Mouse (Mus musculus) heart, embryonic 11.5 days (tissue): ENCODE data around the gene Mgrn1. TPM values are rescaled to one million over a fixed set of nuclear protein-coding genes. Genes with fewer than 3 reads are reported as not detected.

Experiments used
- ATAC-seq: fragments of 200-750 bp; cut with Nextera tagmentation; replicated peaks from 2 replicates; pipeline ENCODE4 v1.8.0; 2017; ENCODE audit warnings: moderate library complexity; ENCODE audit not compliant: insufficient number of reproducible peaks, low FRiP score, low TSS enrichment
- H3K27ac ChIP-seq: fragments of 300-500 bp; sonication (generic); 2 replicates; pipeline ENCODE4 v1.5.1; 2014; ENCODE audit warnings: mild to moderate bottlenecking, low read depth, low read length
- H3K27me3 ChIP-seq: fragments of 300-500 bp; sonication (generic); 2 replicates; pipeline ENCODE4 v1.6.1; 2014; ENCODE audit warnings: mild to moderate bottlenecking, low read length, mixed read lengths; ENCODE audit not compliant: control insufficient read depth, insufficient read depth
- H3K36me3 ChIP-seq: fragments of 300-500 bp; sonication (generic); 2 replicates; pipeline ENCODE4 v1.6.1; 2014; ENCODE audit warnings: mild to moderate bottlenecking, low read length, moderate library complexity, mixed read lengths; ENCODE audit not compliant: control insufficient read depth, insufficient read depth
- H3K4me1 ChIP-seq: fragments of 300-500 bp; sonication (generic); 2 replicates; pipeline ENCODE4 v1.6.1; 2014; ENCODE audit warnings: low read length; ENCODE audit not compliant: control insufficient read depth, insufficient read depth
- H3K4me2 ChIP-seq: fragments of 300-500 bp; sonication (generic); 2 replicates; pipeline ENCODE4 v1.6.1; 2014; ENCODE audit warnings: mild to moderate bottlenecking, moderate library complexity
- H3K4me3 ChIP-seq: fragments of 300-500 bp; sonication (generic); 2 replicates; pipeline ENCODE4 v1.5.1; 2014; ENCODE audit warnings: low read depth, low read length
- H3K9ac ChIP-seq: fragments of 300-500 bp; sonication (generic); 2 replicates; pipeline ENCODE4 v1.6.1; 2014; ENCODE audit warnings: mild to moderate bottlenecking, low read depth, low read length, moderate library complexity
- H3K9me3 ChIP-seq: fragments of 300-500 bp; sonication (generic); replicated peaks from 2 replicates; pipeline ENCODE4 v1.6.1; 2016; ENCODE audit warnings: low read length; ENCODE audit not compliant: control insufficient read depth
- WGBS: fragments of 180-500 bp; shearing (Covaris S2); extraction: QIAGEN DNeasy Blood & Tissue Kit; methylation state at CpG from one replicate; pipeline ENCODE4 v1.1.7; 2014; ENCODE audit not compliant: insufficient replicate concordance; 5-methylcytosine and 5-hydroxymethylcytosine counted together
- polyA plus RNA-seq: library from polyadenylated mRNA; unstranded; fragments of >200 nt; fragmentation: Nextera tagmentation; extraction: Ambion mirVana; gene quantifications from 2 replicates; pipeline ENCODE4 v1.2.1, GENCODE M21; 2014

Gene Mgrn1
- polyA plus RNA-seq, 1 experiment from 2014 or later: 96.8 TPM

- WGBS: 55% methylated on average over 4 of the region's 5 CpGs
Observed at GRCm38 (mm10) chr16:4907972-4908371, 21.9 kb downstream of the Mgrn1 start.

GRCm38 (mm10) chr16:4909745-4910144 lies 23.7 kb downstream of the Mgrn1 start:
- Histone ChIP-seq H3K9me3 (no peaks in the 10 kb centered on the region), H3K4me3 (no peak overlapping the region), H3K9ac (no peak overlapping the region), H3K36me3 (peaks cover 13% of the 10 kb centered on the region), H3K4me1 (peaks cover 8% of the 10 kb centered on the region), H3K27ac (no peak overlapping the region), H3K27me3 (no peaks in the 10 kb centered on the region), H3K4me2 (no peak overlapping the region)
- WGBS: 99% methylated on average over 2 of the region's 2 CpGs
- ATAC-seq: no peak

More at GRCm38 (mm10) chr16:4907972-4908371, 21.9 kb downstream of the Mgrn1 start:
- Histone ChIP-seq H3K27ac (no peak overlapping the region), H3K27me3 (no peaks in the 10 kb centered on the region), H3K4me3 (no peak overlapping the region), H3K4me2 (no peak overlapping the region), H3K9me3 (no peaks in the 10 kb centered on the region), H3K9ac (no peak overlapping the region), H3K36me3 (peaks cover 5% of the 10 kb centered on the region; the same call in 1 of the 2 replicates), H3K4me1 (peaks cover 2% of the 10 kb centered on the region; the same call in 1 of the 2 replicates)
- no peak for ATAC-seq

- Histone ChIP-seq H3K4me2 (no peak overlapping the region), H3K36me3 (peaks cover 13% of the 10 kb centered on the region), H3K27ac (no peak overlapping the region), H3K9ac (no peak overlapping the region), H3K4me1 (peaks cover 5% of the 10 kb centered on the region; the same call in 1 of the 2 replicates), H3K9me3 (no peaks in the 10 kb centered on the region), H3K27me3 (no peaks in the 10 kb centered on the region), H3K4me3 (no peak overlapping the region)
- no peak for ATAC-seq
- WGBS: 95% methylated on average over 8 of the region's 8 CpGs
Observed at GRCm38 (mm10) chr16:4910758-4911157, 24.7 kb downstream of the Mgrn1 start.

GRCm38 (mm10) chr16:4912074-4912648 lies 26.1 kb downstream of the Mgrn1 start:
- Histone ChIP-seq H3K9me3 (no peaks in the 10 kb centered on the region), H3K4me1 (peaks cover 5% of the 10 kb centered on the region; the same call in 1 of the 2 replicates), H3K36me3 (peaks cover 18% of the 10 kb centered on the region), H3K27ac (no peak overlapping the region), H3K9ac (no peak overlapping the region), H3K4me3 (no peak overlapping the region), H3K27me3 (no peaks in the 10 kb centered on the region), H3K4me2 (no peak overlapping the region)
- no peak for ATAC-seq
- 72% methylated on average over 10 of the region's 10 CpGs for WGBS

- H3K27ac ChIP-seq: peak overlapping the region; percentile 36
- H3K4me2 ChIP-seq: no peak overlapping the region
- 0 out of 2 replicates have a peak overlapping the region, but pooled peaks have one; percentile 11 for H3K9ac ChIP-seq
- peaks cover 5% of the 10 kb centered on the region; the same call in 1 of the 2 replicates for H3K4me1 ChIP-seq
- ATAC-seq: no peak
- peaks cover 16% of the 10 kb centered on the region for H3K36me3 ChIP-seq
- H3K27me3 ChIP-seq: no peaks in the 10 kb centered on the region
- 68% methylated on average over 11 of the region's 11 CpGs for whole genome bisulfite sequencing
- no peaks in the 10 kb centered on the region for H3K9me3 ChIP-seq
- H3K4me3 ChIP-seq: no peak overlapping the region
Observed at GRCm38 (mm10) chr16:4912907-4913782, 27.1 kb downstream of the Mgrn1 start.

- Histone ChIP-seq H3K9me3 (no peaks in the 10 kb centered on the region), H3K27ac (peak overlapping the region; percentile 36; the same call in 1 of the 2 replicates), H3K27me3 (no peaks in the 10 kb centered on the region), H3K36me3 (peaks cover 16% of the 10 kb centered on the region), H3K4me3 (no peak overlapping the region), H3K4me2 (no peak overlapping the region), H3K9ac (no peak overlapping the region), H3K4me1 (peaks cover 5% of the 10 kb centered on the region; the same call in 1 of the 2 replicates)
- WGBS: 37% methylated on average over 12 of the region's 12 CpGs
- ATAC-seq: peak; percentile 44
Observed at GRCm38 (mm10) chr16:4913783-4914735, 28.0 kb downstream of the Mgrn1 start.

GRCm38 (mm10) chr16:4915931-4916330 lies 29.9 kb downstream of the Mgrn1 start:
- no peak for ATAC-seq
- Histone ChIP-seq H3K27me3 (no peaks in the 10 kb centered on the region), H3K4me3 (no peak overlapping the region), H3K36me3 (peaks cover 22% of the 10 kb centered on the region), H3K4me1 (peaks cover 5% of the 10 kb centered on the region; the same call in 1 of the 2 replicates), H3K9ac (no peak overlapping the region), H3K9me3 (no peaks in the 10 kb centered on the region), H3K27ac (no peak overlapping the region), H3K4me2 (no peak overlapping the region)
- 71% methylated on average over 3 of the region's 3 CpGs for WGBS

- Histone ChIP-seq H3K4me2 (no peak overlapping the region), H3K4me1 (peaks cover 5% of the 10 kb centered on the region; the same call in 1 of the 2 replicates), H3K4me3 (no peak overlapping the region), H3K9me3 (no peaks in the 10 kb centered on the region), H3K36me3 (peaks cover 22% of the 10 kb centered on the region), H3K27ac (no peak overlapping the region), H3K9ac (no peak overlapping the region), H3K27me3 (no peaks in the 10 kb centered on the region)
- WGBS: 83% methylated on average over 2 of the region's 2 CpGs
- no peak for ATAC-seq
Observed at GRCm38 (mm10) chr16:4916608-4917007, 30.6 kb downstream of the Mgrn1 start.
